Mouse (Mus musculus) cortical plate, adult 2 months (tissue): Measurements from ENCODE around the gene Ttc7b. TPM values are rescaled to one million over a fixed set of nuclear protein-coding genes. Genes with fewer than 3 reads are reported as not detected.

ENCODE experiments used
- H3K27ac ChIP-seq: fragments of 200-500 bp; 2 replicates; pipeline ENCODE4 v1.5.1; 2012; ENCODE audit warnings: low read length, control low read depth, inconsistent platforms; ENCODE audit not compliant: insufficient read depth
- H3K4me1 ChIP-seq: fragments of 200-500 bp; 2 replicates; pipeline ENCODE4 v1.6.1; 2011; ENCODE audit warnings: low read length; ENCODE audit not compliant: control insufficient read depth, insufficient read depth
- H3K4me3 ChIP-seq: fragments of 200-500 bp; 2 replicates; pipeline ENCODE4 v1.5.1; 2011; ENCODE audit warnings: mild to moderate bottlenecking, low read length, control low read depth; ENCODE audit not compliant: insufficient read depth
- CTCF ChIP-seq: fragments of 200-500 bp; IDR thresholded peaks from 2 replicates; pipeline ENCODE4 v1.5.1; 2011; ENCODE audit warnings: mild to moderate bottlenecking, control low read depth, low read length; ENCODE audit not compliant: insufficient read depth; ENCODE audit errors: extremely low read depth
- POLR2A ChIP-seq: fragments of 200-500 bp; IDR thresholded peaks from 2 replicates; pipeline ENCODE4 v1.6.1; 2011; ENCODE audit warnings: mild to moderate bottlenecking, low read length, control low read depth; ENCODE audit not compliant: insufficient read depth; ENCODE audit errors: extremely low read depth
- polyA plus RNA-seq: library from polyadenylated mRNA; depleted of rRNA; stranded (reverse); fragments of >200 nt; gene quantifications from 2 replicates; pipeline ENCODE4 v1.2.3, GENCODE M21; 2012

The Ttc7b gene
- polyA plus RNA-seq, 1 experiment, result 221 TPM

- H3K4me1 ChIP-seq, result peaks cover 19% of the 10 kb centered on the region
- no peak overlapping the region for H3K4me3 ChIP-seq
- H3K27ac ChIP-seq, result peak overlapping the region; percentile 18
- TF ChIP-seq POLR2A, result no peak
- no peak for TF ChIP-seq CTCF
Measured at GRCm38 (mm10) chr12:100310471-100311392, 209.9 kb downstream of the Ttc7b start.

- H3K4me3 ChIP-seq, result no peak overlapping the region
- TF ChIP-seq POLR2A, result no peak
- no peak for TF ChIP-seq CTCF
- no peak overlapping the region for H3K27ac ChIP-seq
- peaks cover 14% of the 10 kb centered on the region for H3K4me1 ChIP-seq
Measured at GRCm38 (mm10) chr12:100309201-100309600, 211.4 kb downstream of the Ttc7b start.

GRCm38 (mm10) chr12:100307501-100308260 is 212.9 kb downstream of the Ttc7b start:
- Histone ChIP-seq H3K27ac (peak overlapping the region; percentile 52; the same call in 1 of the 2 replicates), H3K4me1 (peaks cover 13% of the 10 kb centered on the region), H3K4me3 (no peak overlapping the region)
- TF ChIP-seq CTCF (no peak), POLR2A (no peak)

- no peak overlapping the region for H3K27ac ChIP-seq
- H3K4me1 ChIP-seq, result peaks cover 13% of the 10 kb centered on the region
- TF ChIP-seq CTCF (no peak), POLR2A (no peak)
- no peak overlapping the region for H3K4me3 ChIP-seq
Measured at GRCm38 (mm10) chr12:100306336-100306735, 214.3 kb downstream of the Ttc7b start.

- TF ChIP-seq POLR2A (no peak), CTCF (no peak)
- Histone ChIP-seq H3K27ac (no peak overlapping the region), H3K4me3 (no peak overlapping the region), H3K4me1 (peaks cover 9% of the 10 kb centered on the region)
Measured at GRCm38 (mm10) chr12:100305051-100305673, 215.5 kb downstream of the Ttc7b start.

GRCm38 (mm10) chr12:100304280-100304679 is 216.3 kb downstream of the Ttc7b start:
- Histone ChIP-seq H3K4me3 (no peak overlapping the region), H3K4me1 (peaks cover 9% of the 10 kb centered on the region), H3K27ac (no peak overlapping the region)
- TF ChIP-seq POLR2A (no peak), CTCF (no peak)

- no peak overlapping the region for H3K4me3 ChIP-seq
- TF ChIP-seq CTCF, result no peak
- no peak for TF ChIP-seq POLR2A
- H3K27ac ChIP-seq, result peak overlapping the region; percentile 24; the same call in 1 of the 2 replicates
- peaks cover 9% of the 10 kb centered on the region for H3K4me1 ChIP-seq
Measured at GRCm38 (mm10) chr12:100303141-100303540, 217.5 kb downstream of the Ttc7b start.

- TF ChIP-seq CTCF (no peak), POLR2A (no peak)
- Histone ChIP-seq H3K4me3 (no peak overlapping the region), H3K4me1 (peaks cover 8% of the 10 kb centered on the region), H3K27ac (no peak overlapping the region)
Measured at GRCm38 (mm10) chr12:100300446-100300845, 220.2 kb downstream of the Ttc7b start.

GRCm38 (mm10) chr12:100299322-100299726 is 221.3 kb downstream of the Ttc7b start:
- Histone ChIP-seq H3K4me1 (peaks cover 8% of the 10 kb centered on the region), H3K27ac (no peak overlapping the region), H3K4me3 (no peak overlapping the region)
- TF ChIP-seq CTCF, result no peak
- no peak for TF ChIP-seq POLR2A
